Mouse (Mus musculus) ovary, postnatal 14 days (tissue): ENCODE data around the gene Hoxc11.

Source experiments
- DNase-seq: peaks from one replicate; pipeline ENCODE4 v3.0.0; 2022; ENCODE audit warnings: low spot score

The Hoxc11 gene

DNA sequence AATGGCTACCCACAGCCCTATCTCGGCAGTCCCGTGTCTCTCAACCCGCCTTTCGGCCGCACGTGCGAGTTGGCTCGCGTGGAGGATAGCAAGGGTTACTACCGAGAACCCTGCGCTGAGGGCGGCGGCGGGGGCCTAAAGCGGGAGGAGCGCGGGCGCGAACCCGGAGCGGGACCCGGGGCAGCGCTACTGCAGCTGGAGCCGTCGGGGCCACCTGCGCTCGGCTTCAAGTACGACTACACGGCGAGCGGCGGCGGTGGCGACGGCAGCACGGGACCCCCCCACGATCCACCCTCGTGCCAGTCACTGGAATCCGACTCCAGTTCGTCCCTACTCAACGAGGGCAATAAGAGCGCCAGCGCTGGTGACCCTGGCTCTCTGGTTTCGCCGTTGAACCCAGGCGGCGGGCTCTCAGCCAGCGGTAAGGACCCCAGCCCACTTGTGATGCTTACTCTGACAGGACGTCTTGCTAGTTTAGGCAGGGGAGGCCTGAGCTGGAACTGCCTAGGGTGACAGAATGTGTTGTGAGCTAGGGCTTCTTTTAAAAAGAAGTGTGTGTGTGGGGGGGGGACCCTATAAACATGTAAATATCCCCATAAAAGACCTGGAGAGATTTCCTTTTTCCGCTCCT lies 17.1 kb upstream of the Hoxc11 start:
- no peak for DNase-seq

DNA sequence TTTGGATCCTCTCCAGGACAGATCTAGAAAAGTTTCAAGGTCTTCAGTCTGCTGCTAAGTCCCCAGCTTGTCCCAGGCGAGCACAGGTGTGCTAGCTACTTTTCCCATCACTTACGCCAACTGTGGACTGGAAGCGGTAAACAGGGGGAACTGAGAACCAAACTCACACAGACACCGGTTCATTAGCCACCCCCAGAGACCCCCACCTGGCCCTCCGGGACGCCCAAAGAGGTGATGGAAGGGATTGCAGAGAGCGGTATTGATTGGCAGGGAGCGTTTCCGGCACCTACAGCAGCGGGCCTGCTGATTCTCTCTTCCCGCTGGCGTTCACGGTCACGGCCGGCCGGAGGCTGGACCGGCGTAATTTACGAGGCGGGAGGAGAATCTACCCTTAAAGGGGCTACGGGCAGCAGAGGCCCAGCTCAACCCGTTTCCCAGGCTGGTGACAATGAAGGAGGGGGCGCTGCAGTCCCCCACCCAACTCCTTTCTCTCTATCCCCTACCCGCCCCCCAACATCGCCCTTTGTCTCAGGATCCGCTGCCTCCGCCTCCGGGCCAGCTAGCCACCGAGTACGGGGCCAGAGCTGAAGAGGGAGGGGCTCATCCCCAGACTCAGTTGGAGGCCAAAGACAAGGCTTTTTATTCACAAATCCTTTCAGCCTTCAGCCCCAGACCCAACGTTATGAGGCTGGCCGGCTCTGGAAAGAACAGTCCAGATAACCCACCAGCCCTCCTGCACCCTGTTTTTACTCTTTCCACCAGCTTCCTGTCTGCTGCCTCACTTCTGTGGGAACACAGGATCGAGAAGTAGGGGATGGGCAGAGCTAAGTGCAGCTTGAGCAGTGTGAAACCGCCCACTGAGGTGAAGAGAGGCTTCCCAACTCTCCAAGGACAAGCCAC lies 14.7 kb upstream of the Hoxc11 start:
- DNase-seq: no peak

DNA sequence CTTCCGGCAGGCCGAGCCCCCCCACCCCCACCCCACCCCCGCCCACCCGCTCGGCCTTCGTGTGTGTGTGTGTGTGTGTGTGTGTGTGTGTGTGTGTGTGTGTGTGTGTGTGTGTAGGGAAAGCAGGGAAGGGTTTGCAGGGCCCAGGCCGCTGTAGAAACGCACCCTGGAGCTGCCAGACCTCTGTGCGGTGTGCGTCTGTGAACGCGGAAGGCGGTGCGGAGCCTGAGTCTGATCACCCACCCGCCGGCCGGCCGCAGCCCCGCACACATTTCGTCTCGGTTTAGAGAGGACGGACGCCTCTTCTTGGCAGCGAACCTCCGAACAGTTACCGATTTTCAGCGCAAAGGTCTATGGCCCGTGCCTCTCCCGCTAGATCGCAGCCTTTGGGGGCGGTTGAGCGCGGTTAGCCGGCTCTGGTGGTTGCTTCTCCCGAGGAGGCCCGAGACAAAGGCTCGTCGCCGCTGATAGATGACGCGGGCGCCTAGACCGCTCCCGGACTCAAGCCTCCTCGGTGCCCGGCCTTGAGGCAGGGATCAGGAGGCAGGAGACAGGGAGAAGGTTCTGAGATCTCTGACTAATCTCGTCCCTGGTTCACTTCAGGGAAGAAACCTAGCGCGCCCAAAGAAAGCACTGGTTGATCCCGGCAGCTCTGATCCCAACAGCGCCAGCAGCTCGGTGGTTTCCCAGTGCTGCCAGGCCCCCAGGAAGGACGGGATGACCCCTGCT lies 11.3 kb upstream of the Hoxc11 start:
- no peak for DNase-seq

DNA sequence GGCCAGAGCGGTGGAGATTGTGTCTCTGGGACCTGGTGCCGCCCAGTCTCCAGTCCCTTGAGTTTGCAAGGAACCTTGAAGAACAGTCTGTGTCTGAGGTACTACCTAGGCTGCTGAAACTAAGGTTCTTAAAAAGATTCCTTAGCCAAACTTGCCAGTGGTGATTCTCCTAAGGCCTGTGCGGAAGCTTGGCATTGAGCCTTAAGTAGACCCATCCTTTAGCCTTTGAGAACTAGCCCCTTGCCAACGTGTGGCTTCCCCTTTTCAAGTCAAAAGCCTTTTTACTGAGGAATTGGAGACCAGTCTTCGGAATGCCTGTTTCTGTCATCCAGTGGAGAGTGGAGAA lies 10.8 kb upstream of the Hoxc11 start:
- no peak for DNase-seq

DNA sequence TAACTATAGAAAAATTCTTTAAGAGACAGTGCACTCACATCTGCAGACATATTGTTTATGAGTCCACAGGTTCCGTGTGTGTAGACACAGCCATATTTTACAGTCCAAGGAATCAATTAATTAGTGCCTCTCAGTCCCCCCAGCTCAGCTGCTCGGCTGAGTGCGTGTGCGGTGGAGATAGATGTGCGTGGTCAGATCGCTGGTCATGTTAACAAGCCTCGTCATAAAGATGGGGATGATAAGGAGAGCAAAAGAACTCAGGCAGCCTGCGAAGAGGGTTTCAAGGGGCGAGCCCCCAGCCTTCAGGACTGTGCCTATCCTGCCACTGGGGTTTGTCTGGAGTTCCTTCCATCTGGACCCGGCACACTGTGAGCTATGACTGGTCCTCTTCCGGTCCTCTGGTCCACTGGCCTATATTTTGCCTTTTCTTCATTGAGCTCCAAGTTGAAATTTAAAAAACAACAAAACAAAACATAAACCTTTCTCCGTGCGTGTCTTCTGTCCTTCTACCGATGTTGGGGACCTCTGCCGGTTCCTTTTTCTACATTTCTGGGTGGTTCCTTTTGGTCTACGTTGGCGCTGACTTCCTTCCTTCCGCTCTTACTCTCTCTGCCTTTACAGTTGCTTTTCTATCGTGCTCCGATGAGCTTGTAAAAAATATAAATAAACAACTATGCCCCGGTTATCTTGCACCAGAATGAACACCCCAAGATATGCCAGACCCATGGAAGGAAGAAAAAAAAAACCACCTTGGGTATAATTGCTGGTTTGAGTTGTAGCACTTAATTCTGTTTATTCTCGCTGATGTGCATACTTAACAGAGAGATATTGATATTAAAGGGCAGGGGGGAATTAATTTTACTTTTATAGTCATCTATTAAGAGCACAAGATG lies 8.8 kb upstream of the Hoxc11 start:
- no peak for DNase-seq

DNA sequence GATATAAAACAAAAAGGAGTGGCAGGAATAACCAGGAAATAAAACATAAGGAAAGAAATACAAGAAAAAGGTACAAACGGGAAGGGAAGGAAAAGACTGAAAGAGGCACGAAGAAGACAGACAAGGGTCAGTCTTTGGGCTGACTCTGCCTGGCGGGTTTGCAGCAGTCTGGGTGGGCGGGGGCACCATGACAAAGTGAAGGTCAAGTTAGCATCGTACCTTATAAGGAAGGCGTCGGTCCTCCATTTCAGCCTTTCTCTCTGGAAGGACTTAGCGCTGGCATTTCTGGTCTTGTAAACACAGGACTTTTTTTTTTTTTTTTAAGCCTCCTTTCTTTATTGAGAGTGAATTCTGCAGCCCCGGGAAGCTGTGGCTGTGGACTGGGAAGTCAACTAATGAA lies 7.0 kb upstream of the Hoxc11 start:
- no peak for DNase-seq

DNA sequence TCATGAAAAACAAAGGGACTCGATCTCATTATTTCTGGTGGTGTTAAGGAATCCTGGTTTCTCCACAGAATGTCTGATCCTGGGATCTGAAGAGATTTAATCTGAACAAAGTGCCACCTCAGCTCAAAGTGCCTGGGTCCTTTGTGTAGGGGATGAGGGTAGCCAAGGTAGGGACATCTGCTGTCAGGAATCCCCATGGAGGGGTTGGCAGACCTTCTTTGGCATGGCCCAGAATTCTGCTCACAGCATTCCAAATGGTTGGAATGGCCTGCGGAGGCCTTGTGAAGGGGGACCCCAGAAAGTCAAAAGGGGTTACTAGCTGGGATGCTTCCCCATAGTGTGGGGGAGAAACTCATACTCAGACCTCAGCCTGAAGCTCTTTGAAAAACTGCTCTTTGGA lies 5.4 kb upstream of the Hoxc11 start:
- DNase-seq: no peak

DNA sequence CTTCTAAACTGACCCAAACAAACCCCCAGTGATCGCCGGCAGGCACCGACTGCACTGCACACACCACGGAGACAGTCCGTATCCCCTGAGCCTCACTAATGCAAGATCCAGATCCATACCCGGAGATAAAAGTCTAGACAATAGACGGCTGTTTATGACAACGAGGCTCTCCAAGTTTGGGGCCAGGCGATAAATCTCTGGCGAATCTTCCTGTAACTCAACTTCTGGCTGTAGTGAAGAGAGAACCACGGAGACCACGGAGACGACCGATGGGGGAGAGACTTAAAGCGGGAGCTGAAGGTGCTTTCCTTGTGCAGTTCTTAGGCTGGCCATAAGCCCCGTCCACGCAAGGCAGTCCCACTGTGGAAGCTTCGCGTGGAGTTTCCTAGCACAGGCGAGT lies 4.5 kb upstream of the Hoxc11 start:
- DNase-seq: no peak

DNA sequence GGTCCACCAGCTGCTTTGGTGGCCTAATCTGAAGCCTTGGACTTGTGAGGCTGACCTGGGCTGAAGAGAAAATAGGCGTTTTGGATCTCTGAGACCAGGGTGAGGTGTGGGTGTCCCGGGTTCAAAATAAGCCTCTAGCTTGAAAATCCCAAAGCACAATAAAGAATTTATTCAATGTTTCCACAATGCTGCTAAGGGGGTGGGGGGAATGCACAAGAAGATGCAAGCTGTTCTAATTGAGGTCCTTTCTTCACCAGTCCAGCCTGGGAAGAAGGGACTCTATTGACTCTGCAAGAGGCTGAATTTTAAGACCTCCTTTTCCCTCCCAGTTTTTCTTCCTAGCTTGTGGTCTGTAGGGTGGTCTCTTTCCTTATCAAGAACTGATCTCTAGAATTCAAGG lies 3.4 kb upstream of the Hoxc11 start:
- DNase-seq: no peak

DNA sequence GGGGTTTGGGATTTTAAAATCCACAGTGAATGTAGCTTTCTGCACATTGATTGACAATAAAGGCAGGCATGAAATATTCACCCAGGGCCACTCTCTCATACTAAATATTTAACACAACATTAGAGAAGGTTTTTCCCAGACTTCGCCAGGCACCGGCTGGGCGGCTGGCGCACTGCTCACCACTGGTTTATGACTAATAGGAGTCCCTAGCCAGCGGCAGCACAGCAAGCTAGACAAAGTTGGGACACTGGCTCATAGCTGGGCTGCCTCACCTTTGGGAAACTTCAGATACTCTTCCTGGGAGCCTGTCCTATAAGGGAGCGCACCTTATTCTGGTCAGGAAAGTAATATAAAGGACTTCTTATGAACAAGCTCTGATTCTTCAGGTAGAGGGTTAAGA lies 666 bp upstream of the Hoxc11 start:
- DNase-seq: no peak

DNA sequence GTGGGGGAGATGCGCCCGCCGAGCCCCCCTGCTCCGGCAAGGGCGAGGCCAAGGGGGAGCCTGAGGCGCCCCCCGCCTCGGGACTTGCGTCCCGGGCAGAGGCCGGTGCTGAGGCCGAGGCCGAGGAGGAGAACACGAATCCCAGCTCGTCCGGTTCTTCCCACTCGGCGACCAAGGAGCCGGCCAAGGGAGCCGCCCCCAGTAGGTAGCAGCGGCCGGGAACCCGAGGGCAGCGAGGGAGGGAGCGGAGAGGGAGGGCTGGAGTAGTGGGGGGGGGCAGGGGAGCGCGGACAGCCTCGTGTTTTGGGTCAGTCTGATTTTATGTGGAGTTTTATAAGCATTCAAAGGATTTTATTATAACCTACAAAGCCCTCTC lies 768 bp downstream of the Hoxc11 start:
- DNase-seq: no peak

DNA sequence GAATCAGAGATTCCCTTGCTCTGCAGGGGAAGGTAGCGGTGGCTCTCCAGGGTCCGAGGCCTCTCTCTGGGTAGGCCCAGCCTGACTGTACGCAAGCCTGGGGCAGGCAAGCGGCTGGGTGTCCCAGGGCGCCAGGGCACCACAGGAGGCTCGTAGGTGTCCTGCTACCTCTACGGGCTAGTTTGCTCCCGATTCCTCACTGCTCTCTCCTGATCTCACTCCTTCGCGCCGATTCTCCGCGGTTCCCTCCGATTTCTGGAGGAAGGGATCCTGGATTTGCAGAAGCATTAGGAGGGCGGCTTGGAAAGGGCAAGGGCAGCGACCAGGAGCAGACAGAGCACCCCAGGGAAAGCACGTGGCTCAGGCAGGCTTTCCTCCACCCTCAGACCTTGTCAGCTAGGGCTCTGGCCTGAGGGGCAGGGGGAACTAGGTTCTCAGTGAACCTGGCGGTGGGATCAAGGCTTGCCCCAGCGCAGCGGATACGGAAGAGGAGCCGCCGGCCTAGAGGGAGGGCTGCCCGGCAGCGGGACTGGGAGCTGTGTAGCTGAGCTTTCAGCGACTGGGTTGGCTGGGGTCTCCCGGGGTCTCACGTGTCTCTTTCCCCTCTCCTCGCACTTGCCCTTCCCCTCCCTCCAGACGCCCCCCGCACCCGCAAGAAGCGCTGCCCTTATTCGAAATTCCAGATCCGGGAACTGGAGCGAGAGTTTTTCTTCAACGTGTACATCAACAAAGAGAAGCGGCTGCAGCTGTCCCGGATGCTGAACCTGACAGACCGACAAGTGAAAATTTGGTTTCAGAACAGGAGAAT lies 1.8 kb downstream of the Hoxc11 start:
- DNase-seq: no peak

DNA sequence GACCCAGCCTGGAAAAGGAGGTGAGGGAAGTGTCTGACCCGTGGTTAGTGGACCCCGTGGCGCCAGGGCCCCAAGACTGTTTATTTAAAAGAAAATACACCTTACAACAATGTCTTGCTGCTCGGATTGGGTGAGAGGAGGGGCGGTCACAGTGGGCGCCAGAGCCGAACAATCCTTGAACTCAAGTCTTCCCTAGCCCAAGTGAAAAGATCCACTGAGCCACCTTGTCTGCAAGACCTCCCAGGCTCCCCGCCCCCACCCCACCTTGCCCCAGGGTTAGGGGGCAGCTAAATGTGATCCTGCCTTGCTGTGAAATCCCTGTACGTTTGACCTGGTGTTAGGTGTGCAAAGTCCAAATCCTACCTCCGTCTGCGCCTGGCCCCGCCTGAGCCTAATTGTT lies 2.7 kb downstream of the Hoxc11 start:
- DNase-seq: no peak

DNA sequence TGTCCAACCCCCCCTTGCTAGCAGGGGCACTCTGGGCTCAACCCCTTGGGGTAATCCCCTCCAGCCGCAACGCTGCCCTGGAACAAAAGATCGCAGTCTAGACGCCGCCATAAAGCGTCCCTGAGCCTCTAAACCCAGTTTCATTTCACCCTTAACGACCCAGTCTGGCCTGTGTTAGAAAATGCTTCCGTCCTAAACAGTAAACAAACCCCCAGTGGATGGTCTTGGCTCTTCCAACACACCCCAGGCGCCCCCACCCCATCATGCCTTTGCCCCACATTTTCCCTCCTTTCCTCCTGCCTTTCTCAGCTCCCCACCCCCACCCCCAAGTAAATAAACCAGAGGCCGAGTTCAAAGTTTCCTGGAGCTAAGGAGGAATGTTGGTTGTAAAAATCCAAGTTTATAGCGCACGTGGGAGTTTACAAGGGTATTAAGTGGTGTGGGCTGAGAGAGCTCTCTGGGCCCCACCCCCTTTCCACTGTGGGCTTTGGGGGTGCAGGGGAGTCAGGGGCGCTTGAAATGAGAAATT lies 5.5 kb downstream of the Hoxc11 start:
- DNase-seq: no peak

DNA sequence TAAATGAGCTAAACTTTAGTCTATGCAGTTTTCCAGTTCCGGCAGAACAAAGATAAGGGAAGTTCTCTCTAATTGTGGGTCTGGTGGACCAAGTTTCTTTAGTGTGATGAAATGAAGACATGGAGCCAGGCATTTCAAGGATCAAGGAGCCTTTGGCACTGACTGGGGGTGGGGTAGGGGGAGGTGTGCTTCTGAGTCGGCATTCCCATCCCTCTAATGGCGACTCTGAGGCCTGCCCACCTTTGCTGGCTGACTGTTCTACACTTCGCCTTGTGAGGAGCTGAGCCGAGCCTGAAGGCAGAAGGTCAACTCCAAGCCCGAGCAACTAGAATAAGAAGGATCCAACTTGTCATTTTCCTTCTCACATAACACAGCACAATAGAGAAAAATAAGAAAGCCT lies 7.5 kb downstream of the Hoxc11 start:
- DNase-seq: no peak

DNA sequence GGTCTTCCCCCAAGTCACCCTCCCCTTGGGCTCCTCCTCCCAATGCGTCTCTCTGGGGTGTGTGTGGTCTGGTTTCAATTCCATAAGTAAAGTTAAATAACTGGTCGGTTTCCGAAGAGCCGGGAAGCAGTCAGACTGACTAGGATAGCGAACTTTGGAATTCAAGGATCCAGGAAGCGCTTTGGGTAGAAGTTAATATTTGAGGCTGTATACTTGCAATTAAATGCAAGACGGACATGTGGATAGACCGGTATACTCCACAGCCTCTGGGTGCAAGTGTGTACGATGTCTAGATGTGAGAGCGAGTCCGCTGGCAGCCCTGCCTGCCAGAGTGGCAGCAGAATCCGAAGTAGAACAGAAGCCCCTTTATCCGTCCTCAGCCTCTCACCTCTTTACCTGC lies 8.3 kb downstream of the Hoxc11 start:
- DNase-seq: no peak

DNA sequence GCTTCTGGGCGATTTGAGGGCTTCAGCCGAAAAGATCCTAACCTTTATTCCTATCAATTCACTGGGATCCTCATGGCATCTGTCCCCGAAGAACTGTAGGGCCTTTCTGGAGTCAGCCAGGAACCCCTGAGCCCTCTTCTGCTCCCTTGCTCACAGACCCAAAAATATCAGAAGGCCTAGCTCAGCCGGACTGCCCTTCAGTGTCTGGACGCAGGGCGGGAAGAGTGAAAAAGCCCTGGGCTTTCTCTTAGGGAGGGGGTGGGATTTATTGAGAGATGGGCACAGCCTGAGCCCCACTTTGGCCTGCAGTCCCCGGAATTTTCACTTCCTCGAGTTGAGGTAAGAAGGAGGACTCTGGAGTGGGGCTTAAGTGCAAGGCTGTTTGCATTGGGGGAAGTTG lies 9.0 kb downstream of the Hoxc11 start:
- no peak for DNase-seq

DNA sequence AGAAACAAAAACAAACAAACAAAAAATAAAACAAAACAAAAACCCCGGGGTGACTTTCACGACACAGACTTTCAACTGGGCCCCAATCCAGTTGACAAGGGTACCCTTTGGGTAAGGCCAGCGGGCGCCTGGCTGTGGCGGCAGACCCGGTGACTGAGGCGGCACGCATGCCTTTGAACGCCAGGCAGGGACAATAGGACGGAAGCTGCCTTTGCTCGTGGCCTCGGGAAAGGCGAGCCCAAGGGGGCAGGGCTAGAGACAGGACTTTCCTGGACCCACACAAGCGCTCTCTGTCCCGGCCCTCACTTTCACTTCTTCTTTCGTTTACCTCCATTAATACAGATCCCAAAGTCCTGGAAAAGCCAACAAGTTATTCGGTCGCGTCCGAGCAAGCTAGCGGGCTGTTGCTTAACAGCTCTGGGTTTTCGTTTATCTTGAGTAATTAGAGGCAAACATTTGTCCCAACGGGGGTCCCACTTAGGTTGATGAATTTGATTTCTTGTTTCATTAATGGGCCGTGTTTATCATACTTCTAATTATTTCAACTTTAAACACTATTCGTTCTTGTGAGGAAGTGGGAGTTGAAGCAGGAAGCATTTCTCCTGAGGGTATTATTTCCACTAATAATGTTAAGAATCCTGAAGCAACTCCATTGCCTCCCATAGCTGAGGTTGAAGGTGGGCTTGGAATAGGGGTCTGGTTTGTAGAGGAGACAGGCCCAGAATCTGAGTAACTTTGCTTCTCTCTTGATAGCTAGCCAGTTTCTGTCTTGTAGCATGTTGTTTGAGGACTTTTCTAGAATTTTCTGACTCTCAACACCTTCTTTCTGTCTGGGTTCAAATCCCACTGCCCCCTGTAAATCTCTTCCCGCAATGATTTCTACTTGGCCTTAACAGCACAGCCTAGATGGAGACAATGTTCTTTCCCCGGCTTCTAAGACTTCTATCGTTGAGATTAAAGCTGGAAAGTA lies 9.7 kb downstream of the Hoxc11 start:
- no peak for DNase-seq

DNA sequence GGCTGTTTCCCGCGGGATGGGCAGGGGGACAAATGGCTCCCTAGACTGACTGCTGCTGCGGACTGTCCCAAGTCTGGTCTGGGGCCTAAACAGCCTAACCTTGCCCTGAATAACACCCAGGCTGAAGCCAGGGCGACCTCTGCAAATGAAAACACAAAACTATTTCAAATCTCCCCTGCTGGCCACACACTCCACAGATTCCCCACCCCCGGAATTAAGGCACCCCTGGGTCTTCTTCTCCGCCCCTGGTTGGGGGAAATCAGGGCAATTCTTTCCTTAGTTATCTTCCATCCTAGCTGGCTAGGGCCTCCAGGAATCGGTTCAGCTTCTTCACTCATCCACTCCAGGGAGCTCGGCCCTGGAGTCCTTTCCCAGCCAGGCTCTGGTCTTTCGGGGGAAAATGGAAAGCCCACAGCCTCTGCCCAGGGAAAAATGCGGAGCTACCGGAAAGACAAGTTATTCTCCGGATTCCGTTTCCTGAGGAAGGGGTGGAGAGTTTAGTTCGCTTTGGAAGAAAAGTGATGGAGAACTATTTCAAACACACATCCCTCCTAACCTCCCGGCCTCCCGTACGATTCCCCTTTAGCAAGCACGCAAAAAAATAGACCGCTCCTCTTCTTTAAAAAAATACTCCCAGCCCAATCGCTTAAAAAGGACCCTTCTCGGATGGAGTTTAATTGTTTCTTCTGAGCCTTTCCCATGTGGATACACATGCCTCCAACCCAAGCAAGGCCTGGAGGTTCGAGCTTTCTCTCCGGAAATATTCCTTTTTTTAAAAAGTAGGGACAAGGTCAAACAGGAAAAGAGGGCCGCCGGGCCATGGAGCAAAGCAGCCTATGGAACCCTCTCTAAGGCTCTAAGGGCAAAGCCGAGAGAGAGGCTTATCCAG lies 11.0 kb downstream of the Hoxc11 start:
- DNase-seq: no peak
